Mouse (Mus musculus) kidney, embryonic 14.5 days (tissue): ENCODE results near the gene Khk. TPM values are rescaled to one million over a fixed set of nuclear protein-coding genes. Genes with fewer than 3 reads are reported as not detected.
A peak's percentile ranks its signal among the peaks of the same experiment; 100 is the strongest.

ENCODE experiments used
- ATAC-seq: fragments of 200-750 bp; cut with Nextera tagmentation; 2 replicates; pipeline ENCODE4 v1.8.0; 2017; ENCODE audit warnings: moderate number of reproducible peaks, mild to moderate bottlenecking, moderate TSS enrichment, moderate library complexity; ENCODE audit not compliant: low FRiP score, low TSS enrichment
- H3K27ac ChIP-seq: fragments of 300-500 bp; sonication (generic); 2 replicates; pipeline ENCODE4 v1.5.1; 2014; ENCODE audit warnings: low read depth, mild to moderate bottlenecking, low read length, moderate library complexity, mixed read lengths
- H3K27me3 ChIP-seq: fragments of 300-500 bp; sonication (generic); 2 replicates; pipeline ENCODE4 v1.6.1; 2014; ENCODE audit warnings: mild to moderate bottlenecking, low read length; ENCODE audit not compliant: control insufficient read depth, insufficient read depth
- H3K36me3 ChIP-seq: fragments of 300-500 bp; sonication (generic); 2 replicates; pipeline ENCODE4 v1.6.1; 2014; ENCODE audit warnings: low read length, mixed read lengths; ENCODE audit not compliant: control insufficient read depth, insufficient read depth
- H3K4me1 ChIP-seq: fragments of 300-500 bp; sonication (generic); 2 replicates; pipeline ENCODE4 v1.6.1; 2014; ENCODE audit warnings: low read length, mixed read lengths; ENCODE audit not compliant: control insufficient read depth, insufficient read depth
- H3K4me2 ChIP-seq: fragments of 300-500 bp; sonication (generic); replicated peaks from 2 replicates; pipeline ENCODE4 v1.6.1; 2014; ENCODE audit warnings: low read depth, mild to moderate bottlenecking, low read length
- H3K4me3 ChIP-seq: fragments of 300-500 bp; sonication (generic); 2 replicates; pipeline ENCODE4 v1.5.1; 2014; ENCODE audit warnings: mild to moderate bottlenecking, low read length
- H3K9ac ChIP-seq: fragments of 300-500 bp; sonication (generic); 2 replicates; pipeline ENCODE4 v1.6.1; 2014; ENCODE audit warnings: low read depth, mild to moderate bottlenecking, low read length, moderate library complexity
- H3K9me3 ChIP-seq: fragments of 300-500 bp; sonication (generic); 2 replicates; pipeline ENCODE4 v1.6.1; 2016; ENCODE audit warnings: low read length; ENCODE audit not compliant: control insufficient read depth
- WGBS: fragments of 180-500 bp; shearing (Covaris S2); extraction: QIAGEN DNeasy Blood & Tissue Kit; methylation state at CpG from one replicate; pipeline ENCODE4 v1.1.7; 2014; 5-methylcytosine and 5-hydroxymethylcytosine counted together
- polyA plus RNA-seq: library from polyadenylated mRNA; unstranded; fragments of >200 nt; fragmentation: Nextera tagmentation; extraction: Ambion mirVana; gene quantifications from 2 replicates; pipeline ENCODE4 v1.2.1, GENCODE M21; 2014

Gene Khk
- polyA plus RNA-seq, 1 experiment from 2014 or later = 31.4 TPM

GRCm38 (mm10) chr5:30887858-30888336, 33.3 kb upstream of the Khk start:
- peak; percentile 88 for ATAC-seq
- H3K9me3 ChIP-seq = no peaks in the 10 kb centered on the region

GRCm38 (mm10) chr5:30888337-30889087, 32.7 kb upstream of the Khk start, which contains the start of gene Agbl5:
Gene Agbl5 (plus strand): TSS chr5:30888694.
- Histone ChIP-seq H3K27me3 (no peaks in the 10 kb centered on the region), H3K36me3 (peaks cover 23% of the 10 kb centered on the region), H3K4me2 (peak within 1 kb of the TSS; percentile 90), H3K4me1 (peaks cover 14% of the 10 kb centered on the region), H3K9ac (peak within 1 kb of the TSS; percentile 84), H3K27ac (peak within 1 kb of the TSS; percentile 96), H3K4me3 (peak within 1 kb of the TSS; percentile 80), H3K9me3 (no peaks in the 10 kb centered on the region)
- ATAC-seq = peak; percentile 94
- under 1% methylated on average over 41 of the region's 42 CpGs for WGBS

More at GRCm38 (mm10) chr5:30887858-30888336, 33.3 kb upstream of the Khk start:
- Histone ChIP-seq H3K4me2 (peak overlapping the region; percentile 90), H3K4me1 (peaks cover 14% of the 10 kb centered on the region), H3K27me3 (no peaks in the 10 kb centered on the region), H3K9ac (peak overlapping the region; percentile 72), H3K27ac (peak overlapping the region; percentile 96), H3K4me3 (peak overlapping the region; percentile 80), H3K36me3 (peaks cover 17% of the 10 kb centered on the region)
- under 1% methylated on average over 28 of the region's 28 CpGs for WGBS

- Histone ChIP-seq H3K4me1 (peaks cover 14% of the 10 kb centered on the region), H3K27ac (peak overlapping the region; percentile 96), H3K27me3 (no peaks in the 10 kb centered on the region), H3K4me3 (peak overlapping the region; percentile 80), H3K36me3 (peaks cover 31% of the 10 kb centered on the region), H3K4me2 (peak overlapping the region; percentile 90), H3K9ac (peak overlapping the region; percentile 84), H3K9me3 (no peaks in the 10 kb centered on the region)
- under 1% methylated on average over 28 of the region's 42 CpGs for WGBS
- ATAC-seq = peak; percentile 18; the same call in 1 of the 2 replicates
These were observed 32.0 kb upstream of the Khk start for GRCm38 (mm10) chr5:30889088-30889754.

DNA sequence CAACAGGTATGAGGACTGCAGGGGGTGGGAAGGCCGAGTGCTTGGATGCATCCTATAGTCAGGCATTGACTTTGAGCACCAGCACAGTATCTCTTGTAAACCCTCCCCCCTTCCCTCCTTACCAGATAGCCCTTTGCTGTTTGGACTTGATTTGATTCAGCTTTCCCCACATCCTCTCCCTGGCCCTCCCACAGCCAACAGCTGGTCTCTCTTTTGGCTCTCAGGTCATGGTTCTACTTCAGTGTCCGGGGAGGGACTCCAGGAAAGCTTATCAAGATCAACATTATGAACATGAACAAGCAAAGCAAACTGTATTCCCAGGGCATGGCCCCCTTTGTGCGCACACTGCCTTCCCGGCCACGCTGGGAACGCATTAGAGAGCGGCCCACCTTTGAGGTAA, 30.9 kb upstream of the Khk start:
- H3K36me3 ChIP-seq = peaks cover 42% of the 10 kb centered on the region
- peak overlapping the region; percentile 90 for H3K4me2 ChIP-seq
- no peaks in the 10 kb centered on the region for H3K9me3 ChIP-seq
- ATAC-seq = no peak
- H3K4me1 ChIP-seq = peaks cover 14% of the 10 kb centered on the region
- H3K27me3 ChIP-seq = no peaks in the 10 kb centered on the region
- peak overlapping the region; percentile 96; the same call in 1 of the 2 replicates for H3K27ac ChIP-seq
- 63% methylated on average over 7 of the region's 7 CpGs for WGBS
- peak overlapping the region; percentile 84; the same call in 1 of the 2 replicates for H3K9ac ChIP-seq
- H3K4me3 ChIP-seq = peak overlapping the region; percentile 80

DNA sequence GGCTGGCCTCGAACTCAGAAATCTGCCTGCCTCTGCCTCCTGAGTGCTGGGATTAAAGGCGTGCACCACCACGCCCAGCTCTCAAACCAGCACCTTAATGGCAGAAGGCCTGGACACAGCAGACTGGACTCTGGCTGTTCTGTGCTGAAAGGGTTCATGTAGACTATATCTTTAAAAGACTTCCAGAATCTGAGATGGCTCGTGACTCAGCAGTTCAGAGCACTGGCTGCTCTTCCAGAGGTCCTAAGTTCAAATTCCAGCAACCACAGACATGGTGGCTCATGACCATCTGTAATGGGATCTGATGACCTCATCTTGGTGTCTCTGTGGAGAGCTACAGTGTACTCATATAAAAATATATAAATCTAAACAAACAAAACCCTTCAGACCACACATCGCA, 19.4 kb upstream of the Khk start:
- ATAC-seq = no peak
- H3K4me3 ChIP-seq = no peak overlapping the region

DNA sequence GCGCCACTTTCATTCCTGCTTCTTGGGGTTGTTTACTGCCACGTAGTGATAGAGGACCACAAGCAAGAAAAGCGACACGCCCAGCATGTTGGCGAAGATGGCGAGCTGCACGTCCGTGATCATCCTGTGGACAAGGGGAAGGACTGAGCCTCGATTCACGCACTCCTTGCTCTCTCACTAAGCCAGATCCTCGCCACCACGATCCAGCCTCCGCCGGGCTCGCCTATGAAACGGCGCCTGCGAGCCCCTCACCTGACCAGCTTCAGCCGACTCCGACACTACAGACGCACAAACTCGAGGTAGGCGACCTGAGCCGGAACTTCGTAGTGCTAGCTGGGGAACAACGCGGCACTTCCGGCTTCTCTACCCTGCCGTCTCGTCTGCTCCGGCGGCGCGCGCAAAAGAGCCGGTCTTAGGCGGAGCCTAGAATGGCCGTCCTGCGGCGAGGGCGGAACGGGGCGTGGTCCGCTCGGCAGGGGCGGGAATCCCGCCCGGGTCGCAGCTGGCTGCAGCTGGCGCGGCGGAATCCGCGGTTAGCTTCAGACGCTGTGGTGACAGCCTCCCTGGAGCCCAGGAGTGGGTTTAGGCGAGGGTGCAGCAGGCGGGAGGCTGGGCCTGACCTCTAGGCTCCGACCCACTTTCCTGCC, 13.7 kb upstream of the Khk start, which contains the start of gene Ost4:
Gene Ost4, minus strand, starts transcription at position 376 of the 647 bp plus-strand sequence.
- peak; percentile 92 for ATAC-seq
- H3K27ac ChIP-seq = peak within 1 kb of the TSS; percentile 98
- under 1% methylated on average over 53 of the region's 58 CpGs for WGBS
- H3K9ac ChIP-seq = peak within 1 kb of the TSS; percentile 86
- peaks cover 54% of the 10 kb centered on the region for H3K4me1 ChIP-seq
- H3K9me3 ChIP-seq = no peaks in the 10 kb centered on the region
- peak within 1 kb of the TSS; percentile 75 for H3K4me3 ChIP-seq
- peaks cover 34% of the 10 kb centered on the region for H3K36me3 ChIP-seq
- H3K27me3 ChIP-seq = no peaks in the 10 kb centered on the region
- H3K4me2 ChIP-seq = peak within 1 kb of the TSS; percentile 94

More for the DNA sequence above, 19.4 kb upstream of the Khk start:
- no peaks in the 10 kb centered on the region for H3K27me3 ChIP-seq
- no peak overlapping the region for H3K9ac ChIP-seq
- peaks cover 17% of the 10 kb centered on the region for H3K4me1 ChIP-seq
- H3K36me3 ChIP-seq = peaks cover 76% of the 10 kb centered on the region
- 88% methylated on average over 5 of the region's 5 CpGs for WGBS
- no peak overlapping the region for H3K27ac ChIP-seq
- H3K4me2 ChIP-seq = no peak overlapping the region
- no peaks in the 10 kb centered on the region for H3K9me3 ChIP-seq

DNA sequence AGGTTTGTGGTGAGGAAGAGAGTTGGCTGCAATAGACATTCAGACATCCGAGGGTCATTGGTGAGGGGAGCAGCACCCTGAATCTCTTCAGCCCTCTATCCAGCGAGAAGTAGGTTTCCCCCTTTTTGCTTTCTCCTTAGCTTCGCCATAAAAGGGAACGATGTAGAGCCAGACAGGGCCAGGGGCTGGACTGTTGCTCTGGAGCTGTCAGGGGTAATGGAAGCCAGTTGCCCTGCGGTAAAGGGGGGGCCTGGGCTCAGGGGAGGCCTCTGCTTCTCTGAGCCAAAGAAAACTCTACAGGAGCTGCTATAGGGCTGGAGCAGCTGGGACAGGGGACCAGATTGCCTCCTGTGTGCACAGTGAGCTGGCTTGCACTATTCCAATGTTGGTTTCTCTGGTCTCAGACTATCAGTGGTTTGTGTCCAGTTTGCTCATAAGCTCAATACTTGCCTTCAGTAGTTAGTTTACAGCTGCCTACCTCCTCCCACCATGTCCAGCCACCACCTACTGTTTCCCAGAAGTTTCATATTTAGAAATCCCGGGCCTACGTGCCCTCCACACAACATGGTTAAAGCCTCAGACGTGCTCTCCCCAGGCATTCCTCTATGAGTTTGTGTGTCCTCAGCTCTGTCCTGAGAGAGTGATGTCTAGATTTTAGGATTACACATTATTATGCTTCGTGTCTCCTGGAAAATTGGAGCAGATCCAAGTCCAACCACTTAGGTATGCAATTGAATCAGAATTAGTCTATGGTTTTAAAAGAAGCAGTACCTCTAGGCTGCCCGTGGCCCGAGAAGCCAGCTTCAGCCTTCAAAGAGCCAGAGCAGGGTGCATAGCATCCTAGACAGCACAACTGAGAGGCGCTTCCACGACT, 12.6 kb upstream of the Khk start:
- peaks cover 62% of the 10 kb centered on the region for H3K4me1 ChIP-seq

GRCm38 (mm10) chr5:30909300-30909659, 12.0 kb upstream of the Khk start:
- peak overlapping the region; percentile 94; the same call in 1 of the 2 replicates for H3K4me2 ChIP-seq
- H3K4me1 ChIP-seq = peaks cover 68% of the 10 kb centered on the region
- 18% methylated on average over 7 of the region's 7 CpGs for WGBS
- no peaks in the 10 kb centered on the region for H3K9me3 ChIP-seq
- H3K27me3 ChIP-seq = no peaks in the 10 kb centered on the region
- H3K4me3 ChIP-seq = no peak overlapping the region
- peaks cover 20% of the 10 kb centered on the region for H3K36me3 ChIP-seq
- no peak for ATAC-seq
- peak overlapping the region; percentile 86; the same call in 1 of the 2 replicates for H3K9ac ChIP-seq
- peak overlapping the region; percentile 98 for H3K27ac ChIP-seq

More for the DNA sequence above, 12.6 kb upstream of the Khk start:
- Histone ChIP-seq H3K36me3 (peaks cover 26% of the 10 kb centered on the region), H3K9me3 (no peaks in the 10 kb centered on the region), H3K4me3 (peak overlapping the region; percentile 75), H3K9ac (peak overlapping the region; percentile 86), H3K27ac (peak overlapping the region; percentile 98), H3K27me3 (no peaks in the 10 kb centered on the region), H3K4me2 (peak overlapping the region; percentile 94)
- 29% methylated on average over 13 of the region's 13 CpGs for WGBS
- ATAC-seq = peak; percentile 14; the same call in 1 of the 2 replicates
